Mouse (Mus musculus) CD4-positive, CD25-positive, alpha-beta regulatory T cell, adult 9 weeks (primary cell): ENCODE measurements around the gene Rab39b. TPM values are rescaled to one million over a fixed set of nuclear protein-coding genes. Genes with fewer than 3 reads are reported as not detected.

Experiments used
- polyA plus RNA-seq: library from polyadenylated mRNA; unstranded; fragments of 100-300 nt; shearing (Covaris generic); gene quantifications from one replicate; pipeline ENCODE4 v1.2.1, GENCODE M21; 2017

Rab39b gene
- polyA plus RNA-seq: 2.7 TPM

DNA sequence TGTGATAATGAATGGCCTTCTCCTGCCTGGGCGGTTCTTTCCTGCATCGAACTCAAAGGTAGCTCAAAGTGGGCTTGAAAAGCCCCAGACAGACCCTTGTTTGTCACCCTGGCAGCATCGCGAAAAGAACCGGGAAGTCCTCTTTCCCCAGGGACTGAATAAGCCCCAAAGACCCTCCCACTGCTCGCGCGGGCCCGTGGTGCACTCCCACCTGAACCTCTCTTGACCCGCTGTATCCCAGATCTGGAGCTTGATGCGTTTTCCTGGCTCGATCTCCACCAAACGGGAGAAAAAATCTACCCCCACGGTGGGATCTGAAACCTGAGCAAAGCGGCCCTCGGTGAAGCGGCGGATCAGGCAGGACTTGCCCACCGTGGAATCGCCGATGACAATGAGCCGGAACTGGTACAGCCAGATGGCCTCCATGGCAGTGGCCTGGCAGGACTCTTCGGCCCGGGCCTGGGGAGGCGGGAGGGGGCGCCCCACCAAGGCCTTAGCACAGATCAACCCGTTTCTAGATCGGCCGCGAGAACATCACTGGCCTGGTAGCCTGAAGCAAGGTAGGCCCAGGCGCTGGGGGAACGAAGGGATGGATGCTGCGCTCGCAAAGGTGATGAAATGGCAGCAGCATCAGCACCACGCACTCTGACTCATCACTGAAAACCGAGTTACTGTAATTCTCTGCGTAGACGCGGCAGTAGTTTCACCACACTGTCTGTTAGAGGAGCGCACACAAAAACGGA is at the start of gene Rab39b:
Gene Rab39b, minus strand, starts transcription at position 650 of the 743 bp plus-strand sequence.

Other genes with a start within 250 kb of the Rab39b start
- gene Fundc2, start 195.8 kb downstream of the Rab39b start, polyA plus RNA-seq: 75.7 TPM
- gene F8, start 195.6 kb downstream of the Rab39b start, polyA plus RNA-seq: 0.79 TPM
- 29.2 TPM for gene Cmc4, start 161.6 kb downstream of the Rab39b start, polyA plus RNA-seq
- 13.3 TPM for gene Mtcp1, start 161.6 kb downstream of the Rab39b start, polyA plus RNA-seq
- 75.3 TPM for gene Brcc3, start 161.6 kb downstream of the Rab39b start, polyA plus RNA-seq
- 135 TPM for gene Vbp1, start 63.9 kb downstream of the Rab39b start, polyA plus RNA-seq